Mouse (Mus musculus): ENCODE results near the gene Mfsd13b.
"Not testable (repeated sequence)": the region's sequence is repeated elsewhere in the genome, so short reads cannot be mapped to it uniquely, and the experiment has no call there.

Mfsd13b gene

DNA sequence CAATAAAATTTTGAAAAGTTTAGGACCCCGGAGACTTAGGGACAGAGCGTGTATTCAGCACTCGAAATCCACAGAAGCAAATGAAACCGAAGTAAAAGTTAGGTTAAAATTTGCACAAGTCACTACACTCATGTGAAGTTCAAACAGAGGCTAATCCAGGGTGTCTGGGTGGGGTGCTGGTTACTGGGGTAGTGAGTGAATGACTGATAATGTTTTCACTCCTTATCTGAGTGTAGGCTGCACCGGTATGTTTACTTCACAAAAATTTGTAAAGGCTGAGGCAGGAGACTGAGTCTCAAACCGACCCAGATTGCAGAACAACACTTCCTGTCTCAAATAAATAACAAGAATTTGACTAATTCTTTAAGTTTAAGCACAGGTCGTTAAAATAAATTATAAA is 13.1 kb upstream of the Mfsd13b start:
- DNase-seq (ENCODE audit: low read depth, low spot score), result no peak
- Histone ChIP-seq H3K36me3 (ENCODE audit: control insufficient read depth, insufficient read depth, low read length, poor library complexity, severe bottlenecking) (no peaks in the 10 kb centered on the region), H3K27me3 (ENCODE audit: control insufficient read depth, insufficient read depth, low read length, poor library complexity, severe bottlenecking) (no peaks in the 10 kb centered on the region)

DNA sequence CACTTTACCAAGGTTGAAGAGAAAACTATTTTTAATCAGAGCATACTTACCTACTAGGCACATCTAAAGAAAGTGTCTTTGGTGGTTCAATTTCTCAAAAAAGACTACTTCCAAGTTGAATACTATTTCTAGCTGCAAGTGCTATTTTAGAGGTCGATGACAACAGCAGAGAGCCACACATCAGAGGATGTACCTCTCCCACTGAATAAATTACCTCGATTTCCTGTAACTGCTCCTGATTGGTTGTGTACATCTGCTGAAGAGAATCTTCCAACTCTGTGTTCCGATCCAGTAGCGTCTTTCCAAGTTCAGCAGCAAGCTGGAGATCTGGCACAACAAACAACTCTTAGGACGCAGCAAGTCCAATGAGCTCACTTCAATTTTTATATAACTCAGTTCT is 12.2 kb upstream of the Mfsd13b start:
- Histone ChIP-seq H3K36me3 (ENCODE audit: control insufficient read depth, insufficient read depth, low read length, poor library complexity, severe bottlenecking) (no peaks in the 10 kb centered on the region), H3K27me3 (ENCODE audit: control insufficient read depth, insufficient read depth, low read length, poor library complexity, severe bottlenecking) (no peaks in the 10 kb centered on the region)
- no peak for DNase-seq (ENCODE audit: low read depth, low spot score)

GRCm38 (mm10) chr7:120972471-120972870 is 9.8 kb upstream of the Mfsd13b start:
- not testable (repeated sequence) for DNase-seq (ENCODE audit: low read depth, low spot score); H3K27me3 ChIP-seq (ENCODE audit: control insufficient read depth, insufficient read depth, low read length, poor library complexity, severe bottlenecking); H3K36me3 ChIP-seq (ENCODE audit: control insufficient read depth, insufficient read depth, low read length, poor library complexity, severe bottlenecking)

DNA sequence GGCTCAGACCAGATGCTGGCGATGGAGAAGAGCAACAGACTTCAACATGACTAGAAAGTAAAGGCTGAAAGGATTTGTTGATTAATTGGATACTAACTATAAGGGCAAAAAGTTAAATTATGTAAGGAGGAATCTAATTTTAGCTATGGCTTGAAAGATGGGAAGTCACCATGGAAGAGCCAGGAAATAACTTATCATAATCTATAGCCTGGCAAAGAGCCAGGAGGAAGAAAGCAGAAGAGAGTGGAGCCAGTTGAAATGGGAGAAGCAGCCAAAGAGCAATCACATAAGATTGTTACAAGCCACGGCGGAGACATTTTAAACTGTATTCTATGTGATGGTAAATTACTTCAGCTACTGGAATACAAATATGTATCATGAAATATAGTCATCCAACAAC is 8.3 kb upstream of the Mfsd13b start:
- no peak for DNase-seq (ENCODE audit: low read depth, low spot score)
- Histone ChIP-seq H3K36me3 (ENCODE audit: control insufficient read depth, insufficient read depth, low read length, poor library complexity, severe bottlenecking) (no peaks in the 10 kb centered on the region), H3K27me3 (ENCODE audit: control insufficient read depth, insufficient read depth, low read length, poor library complexity, severe bottlenecking) (no peaks in the 10 kb centered on the region)

GRCm38 (mm10) chr7:120977063-120977462 is 5.2 kb upstream of the Mfsd13b start:
- no peak for DNase-seq (ENCODE audit: low read depth, low spot score)
- Histone ChIP-seq H3K36me3 (ENCODE audit: control insufficient read depth, insufficient read depth, low read length, poor library complexity, severe bottlenecking) (no peaks in the 10 kb centered on the region), H3K27me3 (ENCODE audit: control insufficient read depth, insufficient read depth, low read length, poor library complexity, severe bottlenecking) (no peaks in the 10 kb centered on the region; the same call in 1 of the 2 replicates)

- H3K27me3 ChIP-seq (ENCODE audit: control insufficient read depth, insufficient read depth, low read length, poor library complexity, severe bottlenecking), result no peaks in the 10 kb centered on the region; the same call in 1 of the 2 replicates
- no peaks in the 10 kb centered on the region for H3K36me3 ChIP-seq (ENCODE audit: control insufficient read depth, insufficient read depth, low read length, poor library complexity, severe bottlenecking)
- DNase-seq (ENCODE audit: low read depth, low spot score), result no peak
Measured at GRCm38 (mm10) chr7:120980041-120980440, 2.3 kb upstream of the Mfsd13b start.

DNA sequence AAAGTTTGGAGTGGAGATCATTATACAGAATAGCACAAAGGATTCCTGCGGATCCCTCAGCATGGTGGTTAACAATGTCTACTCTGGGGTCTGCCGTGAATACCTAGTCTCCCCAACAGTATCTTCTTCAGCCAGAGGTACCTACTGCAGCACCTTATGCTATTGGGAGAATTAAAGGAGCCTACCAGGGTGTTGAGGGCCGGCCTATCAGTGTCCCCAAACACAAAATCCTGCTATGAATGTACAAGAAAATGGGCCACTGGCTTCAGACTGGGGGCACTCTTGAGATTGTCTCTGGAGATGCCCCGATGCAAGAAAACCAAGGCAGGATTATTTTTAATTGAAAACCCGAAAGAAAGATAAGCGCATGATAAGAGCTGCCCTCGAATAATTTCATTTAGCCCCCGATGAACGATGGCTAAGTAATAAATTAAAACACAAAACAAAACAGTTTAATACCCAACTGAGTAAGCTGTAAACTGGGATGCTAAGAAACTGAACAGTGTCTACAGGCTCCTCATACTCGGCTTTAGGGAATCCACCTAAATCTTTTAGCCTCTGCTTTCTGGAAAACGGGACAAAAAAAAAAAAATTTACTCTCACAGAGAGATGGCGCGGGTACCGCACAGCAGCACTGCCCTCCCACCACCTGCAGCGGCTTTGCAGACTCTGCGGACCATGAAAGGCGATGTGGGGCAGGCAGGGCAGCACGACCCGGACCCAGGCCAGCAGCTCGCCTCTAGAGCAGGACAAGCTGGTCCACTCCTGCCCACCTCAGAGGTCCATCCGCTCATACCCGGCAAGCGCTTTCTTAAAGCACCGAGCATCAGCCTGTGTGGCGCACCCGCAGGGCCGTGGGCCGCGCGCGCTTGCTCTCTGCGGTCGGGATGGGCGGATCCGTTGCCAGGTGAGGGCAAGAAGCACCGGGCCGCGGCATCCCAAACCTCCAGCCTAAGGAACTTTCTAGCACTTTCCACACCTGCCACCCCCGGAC is 1.1 kb upstream of the Mfsd13b start:
- Histone ChIP-seq H3K36me3 (ENCODE audit: control insufficient read depth, insufficient read depth, low read length, poor library complexity, severe bottlenecking) (no peaks in the 10 kb centered on the region), H3K27me3 (ENCODE audit: control insufficient read depth, insufficient read depth, low read length, poor library complexity, severe bottlenecking) (no peaks in the 10 kb centered on the region; the same call in 1 of the 2 replicates)
- DNase-seq (ENCODE audit: low read depth, low spot score), result peak; percentile 58

- no peak for DNase-seq (ENCODE audit: low read depth, low spot score)
- Histone ChIP-seq H3K36me3 (ENCODE audit: control insufficient read depth, insufficient read depth, low read length, poor library complexity, severe bottlenecking) (no peaks in the 10 kb centered on the region), H3K27me3 (ENCODE audit: control insufficient read depth, insufficient read depth, low read length, poor library complexity, severe bottlenecking) (no peaks in the 10 kb centered on the region; the same call in 1 of the 2 replicates)
Measured at GRCm38 (mm10) chr7:120982968-120983367, 659 bp downstream of the Mfsd13b start.

DNA sequence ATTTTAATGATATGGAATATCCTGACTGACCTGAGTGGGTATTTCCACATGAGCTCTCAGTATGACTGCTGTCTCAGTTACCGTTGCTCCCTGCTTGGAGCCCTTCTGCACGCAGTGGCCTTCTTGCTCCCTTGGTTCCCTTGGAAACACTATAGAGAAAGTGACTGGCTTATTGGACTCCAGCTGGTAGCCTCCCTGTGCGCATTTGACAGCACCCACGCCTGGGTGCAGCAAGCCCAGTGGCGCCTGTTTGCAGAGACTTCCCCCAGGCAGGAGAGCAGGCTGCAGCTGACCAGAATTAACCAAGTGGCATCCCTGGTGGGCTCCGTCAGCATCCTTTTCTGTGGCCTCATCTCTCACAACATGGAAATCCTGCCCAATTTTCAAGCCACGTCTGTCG is 8.9 kb downstream of the Mfsd13b start:
- H3K36me3 ChIP-seq (ENCODE audit: control insufficient read depth, insufficient read depth, low read length, poor library complexity, severe bottlenecking), result no peaks in the 10 kb centered on the region
- DNase-seq (ENCODE audit: low read depth, low spot score), result no peak
- no peaks in the 10 kb centered on the region; the same call in 1 of the 2 replicates for H3K27me3 ChIP-seq (ENCODE audit: control insufficient read depth, insufficient read depth, low read length, poor library complexity, severe bottlenecking)

DNA sequence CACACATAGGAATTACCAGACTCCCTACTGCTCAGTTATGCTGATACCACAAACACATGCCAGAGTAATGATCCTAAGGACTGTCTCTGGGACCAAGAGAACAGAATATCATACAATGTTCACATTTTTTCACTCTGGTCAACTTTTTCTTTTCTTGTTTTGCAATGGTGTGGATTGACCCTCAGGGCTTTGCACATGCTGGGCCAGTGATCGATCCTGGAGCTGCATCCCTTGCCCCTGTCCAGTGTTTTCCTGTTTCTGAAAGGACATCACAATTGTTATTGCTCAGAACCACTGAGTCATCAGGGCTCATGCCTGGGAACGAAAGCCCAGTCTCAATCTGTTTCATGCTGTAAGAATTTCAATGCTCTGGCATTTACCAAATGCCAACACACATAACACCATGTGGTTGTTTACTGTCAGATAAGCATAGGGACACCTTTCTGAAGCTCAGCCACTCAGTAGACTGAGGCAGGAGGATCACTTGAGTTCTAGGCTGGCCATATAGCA is 16.8 kb downstream of the Mfsd13b start:
- H3K36me3 ChIP-seq (ENCODE audit: control insufficient read depth, insufficient read depth, low read length, poor library complexity, severe bottlenecking), result no peaks in the 10 kb centered on the region
- DNase-seq (ENCODE audit: low read depth, low spot score), result no peak

GRCm38 (mm10) chr7:121000065-121000822 is 17.9 kb downstream of the Mfsd13b start:
- H3K36me3 ChIP-seq (ENCODE audit: control insufficient read depth, insufficient read depth, low read length, poor library complexity, severe bottlenecking), result no peaks in the 10 kb centered on the region
- H3K27me3 ChIP-seq (ENCODE audit: control insufficient read depth, insufficient read depth, low read length, poor library complexity, severe bottlenecking), result no peaks in the 10 kb centered on the region
- no peak for DNase-seq (ENCODE audit: low read depth, low spot score)

More for the DNA sequence above, 16.8 kb downstream of the Mfsd13b start:
- no peaks in the 10 kb centered on the region for H3K27me3 ChIP-seq (ENCODE audit: control insufficient read depth, insufficient read depth, low read length, poor library complexity, severe bottlenecking)

GRCm38 (mm10) chr7:121001879-121002278 is 19.6 kb downstream of the Mfsd13b start:
- no peak for DNase-seq (ENCODE audit: low read depth, low spot score)
- Histone ChIP-seq H3K27me3 (ENCODE audit: control insufficient read depth, insufficient read depth, low read length, poor library complexity, severe bottlenecking) (no peaks in the 10 kb centered on the region), H3K36me3 (ENCODE audit: control insufficient read depth, insufficient read depth, low read length, poor library complexity, severe bottlenecking) (no peaks in the 10 kb centered on the region)

- no peaks in the 10 kb centered on the region for H3K27me3 ChIP-seq (ENCODE audit: control insufficient read depth, insufficient read depth, low read length, poor library complexity, severe bottlenecking)
- DNase-seq (ENCODE audit: low read depth, low spot score), result no peak
- no peaks in the 10 kb centered on the region for H3K36me3 ChIP-seq (ENCODE audit: control insufficient read depth, insufficient read depth, low read length, poor library complexity, severe bottlenecking)
Measured at GRCm38 (mm10) chr7:121002407-121002928, 20.2 kb downstream of the Mfsd13b start.

GRCm38 (mm10) chr7:121003793-121004418 is 21.6 kb downstream of the Mfsd13b start:
- Histone ChIP-seq H3K36me3 (ENCODE audit: control insufficient read depth, insufficient read depth, low read length, poor library complexity, severe bottlenecking) (no peaks in the 10 kb centered on the region), H3K27me3 (ENCODE audit: control insufficient read depth, insufficient read depth, low read length, poor library complexity, severe bottlenecking) (no peaks in the 10 kb centered on the region)
- DNase-seq (ENCODE audit: low read depth, low spot score), result no peak
